Mouse (Mus musculus) E14TG2a.4 (cell line): ENCODE measurements around the gene Ccdc36.

Source experiments
- CTCF ChIP-seq: conservative IDR thresholded peaks from 2 replicates; pipeline ENCODE4 v1.5.1; 2014; ENCODE audit warnings: low read length
- NANOG ChIP-seq: IDR thresholded peaks from 2 replicates; pipeline ENCODE4 v1.6.1; 2014; ENCODE audit warnings: borderline replicate concordance, low read length, mixed read lengths
- POU5F1 ChIP-seq: IDR thresholded peaks from 2 replicates; pipeline ENCODE4 v1.6.1; 2014; ENCODE audit warnings: low read length, borderline replicate concordance

- TF ChIP-seq CTCF (no peak), POU5F1 (no peak), NANOG (no peak)
These were observed 35.4 kb upstream of the Ccdc36 start for GRCm38 (mm10) chr9:108463713-108464112.
